Mouse (Mus musculus): ENCODE measurements around the gene Ttc3.

The Ttc3 gene

DNA sequence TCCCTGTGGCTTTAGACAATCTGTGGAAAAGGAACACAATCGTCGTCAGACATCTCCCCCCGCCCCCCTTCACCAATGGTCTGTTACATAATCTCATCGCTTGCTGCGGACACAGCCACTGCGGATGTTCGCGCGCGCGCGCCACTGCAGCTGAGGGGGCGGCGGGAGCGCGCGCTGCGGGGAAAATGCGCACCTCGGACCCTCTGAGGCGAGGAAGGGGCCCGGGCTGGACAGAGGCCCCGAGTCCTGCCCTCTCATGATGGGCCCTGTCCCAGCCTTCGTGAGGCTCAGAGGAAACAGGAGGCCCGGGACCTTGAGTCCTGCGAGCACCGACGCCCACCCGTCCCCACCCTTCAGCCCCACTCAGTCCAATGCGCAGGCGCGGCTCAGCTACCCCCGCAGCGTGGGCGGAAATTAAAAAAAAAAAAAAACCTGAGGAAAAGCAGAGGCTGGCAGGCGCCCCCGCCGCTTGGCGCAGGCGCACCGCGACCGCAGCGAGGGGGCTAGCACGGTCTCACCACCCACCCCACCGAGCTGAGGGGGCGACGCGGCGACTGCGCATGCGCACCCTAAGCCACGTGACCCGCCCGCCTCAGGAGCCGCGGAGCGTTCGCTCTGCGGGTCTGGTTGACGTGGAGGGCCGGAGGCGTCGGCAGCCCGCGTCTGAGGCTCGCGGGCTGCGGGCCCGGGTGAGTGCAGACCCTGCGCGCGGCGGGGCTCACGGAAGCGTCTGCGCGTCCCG, at the start of gene Ttc3:
Gene Ttc3 (plus strand): TSS at position 446 of the 742 bp plus-strand sequence.
- peak; percentile 96 for DNase-seq (ENCODE audit: low spot score)

DNA sequence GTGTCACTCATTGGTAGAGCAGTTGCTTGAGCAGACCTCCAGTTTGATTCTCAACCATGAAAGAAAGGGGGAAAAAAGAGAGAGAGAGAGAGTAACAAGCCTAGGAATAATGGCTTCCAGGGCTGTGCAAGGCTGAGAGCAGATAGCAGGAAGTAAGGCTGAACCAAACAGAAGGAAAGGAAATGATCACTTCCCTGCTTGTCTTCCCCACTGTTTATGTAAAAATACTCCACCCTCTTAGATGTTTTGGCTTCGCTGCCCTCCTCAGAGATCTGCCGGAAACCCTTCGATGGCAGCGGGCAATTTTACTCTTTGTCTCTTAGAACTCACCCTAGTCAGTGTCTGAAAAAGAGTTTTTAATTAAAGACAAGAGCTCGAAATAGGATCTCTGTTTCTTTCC, 46.7 kb upstream of the Ttc3 start:
- no peak for DNase-seq (ENCODE audit: low spot score)

DNA sequence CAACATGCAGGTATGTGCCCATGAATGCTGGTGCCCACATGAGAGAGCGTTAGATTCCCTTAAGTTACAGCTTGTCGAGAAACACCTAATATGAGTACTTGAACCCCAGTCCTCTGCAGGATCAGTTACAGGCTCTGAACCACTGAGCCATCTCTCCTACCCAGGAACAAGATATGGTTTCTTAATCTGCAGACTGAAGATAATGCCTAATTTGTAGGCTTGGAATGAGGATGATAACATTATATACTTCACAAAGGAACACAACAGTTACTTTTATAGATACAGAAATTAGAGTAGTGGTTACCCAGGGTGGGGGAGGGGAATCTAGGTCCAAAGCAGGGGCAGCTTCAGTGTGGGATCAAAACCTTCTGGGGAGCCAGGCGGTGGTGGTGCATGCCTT, 44.4 kb upstream of the Ttc3 start:
- DNase-seq (ENCODE audit: low spot score): no peak

DNA sequence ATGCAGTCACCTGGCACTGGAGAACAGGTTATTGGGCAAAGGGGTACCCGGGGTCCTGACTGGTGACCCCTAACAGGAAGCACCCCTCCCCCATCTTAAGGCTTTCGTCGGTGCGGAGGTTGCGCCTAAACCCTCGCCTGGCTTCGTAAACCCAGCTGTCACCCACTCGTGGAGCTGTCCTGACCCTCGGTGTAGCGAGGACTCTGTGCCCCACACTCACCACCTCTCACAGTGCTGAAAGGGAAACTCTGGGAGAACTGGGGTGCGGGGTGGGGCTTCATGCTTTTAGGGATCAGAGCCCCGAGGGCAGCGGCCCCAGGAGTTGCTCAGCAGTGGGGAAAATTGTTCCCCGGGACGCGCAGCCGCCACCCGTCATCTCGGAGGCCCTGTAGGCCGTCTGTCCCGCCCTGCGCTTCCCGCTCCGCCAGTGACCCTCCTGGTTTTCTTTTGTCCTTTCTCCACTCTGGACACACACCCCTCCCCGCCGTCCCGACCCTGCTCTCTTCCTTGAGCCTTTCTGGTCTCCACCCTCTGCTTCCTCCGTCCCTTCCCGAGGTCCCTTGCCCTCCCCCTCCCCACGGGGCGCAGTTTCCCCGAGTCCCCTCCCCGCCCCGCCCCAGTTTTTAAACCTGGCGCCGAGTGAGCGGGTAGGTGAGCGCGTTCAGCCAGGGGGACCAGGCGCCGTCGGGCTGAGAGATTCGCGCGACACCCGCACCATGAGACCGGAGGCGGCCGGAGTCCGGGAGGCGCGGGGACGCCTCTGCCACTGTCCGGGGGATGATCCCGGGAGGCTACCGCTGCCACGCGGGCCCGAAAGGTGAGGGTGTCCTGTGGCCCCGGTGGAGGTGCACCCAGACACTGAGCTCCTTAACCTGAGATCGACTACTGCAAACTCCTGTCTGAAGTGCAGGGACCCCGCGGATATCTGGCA, 42.4 kb upstream of the Ttc3 start, which contains the start of gene Ripply3:
Gene Ripply3 (plus strand): TSS at position 640 of the 931 bp plus-strand sequence.
- peak; percentile 55 for DNase-seq (ENCODE audit: low spot score)

DNA sequence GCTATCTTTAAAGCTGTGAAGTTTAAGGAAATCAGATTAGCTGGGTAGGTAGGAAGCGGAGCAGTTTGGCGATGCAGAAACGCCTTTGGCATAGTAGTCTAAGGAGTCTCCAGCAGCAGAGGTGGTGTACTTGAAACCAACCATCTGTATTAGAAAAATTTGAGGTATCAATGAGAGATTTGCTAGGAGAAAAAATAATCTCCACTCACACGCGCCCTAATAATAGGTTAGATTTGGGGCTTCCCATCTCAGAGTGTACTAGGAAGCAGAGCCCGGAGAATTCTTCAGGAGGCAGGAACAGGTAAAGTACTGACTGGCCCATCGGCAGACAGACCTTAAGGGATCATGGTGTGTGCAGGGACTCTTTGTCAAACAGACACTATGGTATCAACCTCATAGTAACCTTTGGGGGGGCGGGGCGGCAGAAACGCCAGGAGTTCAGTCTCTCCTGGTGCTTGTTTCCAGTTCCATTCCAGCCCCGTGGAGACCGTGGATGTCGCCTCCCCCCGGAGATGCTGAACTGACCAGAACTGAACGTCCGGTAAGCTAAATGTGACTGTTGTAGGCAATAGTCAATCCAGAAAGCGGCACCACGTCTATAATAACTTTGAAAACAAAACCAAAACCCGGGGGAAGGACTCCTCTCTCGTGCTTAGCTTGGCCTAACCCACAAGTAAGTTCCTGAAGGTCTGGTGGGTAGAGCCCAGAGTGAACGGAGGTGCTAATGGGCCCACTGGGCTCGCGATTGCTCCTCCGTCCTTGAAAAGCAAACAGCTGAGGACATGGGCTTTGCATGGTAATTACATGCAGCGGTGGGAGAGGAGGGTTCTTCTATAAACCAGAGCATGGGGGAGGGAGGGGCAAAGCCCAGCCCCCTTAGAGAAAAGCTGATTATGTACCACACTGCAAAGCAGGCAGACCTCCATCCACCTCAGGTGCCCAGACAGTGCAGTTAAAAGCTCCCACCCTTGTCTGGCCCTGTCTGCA, 41.2 kb upstream of the Ttc3 start:
- DNase-seq (ENCODE audit: low spot score): no peak

DNA sequence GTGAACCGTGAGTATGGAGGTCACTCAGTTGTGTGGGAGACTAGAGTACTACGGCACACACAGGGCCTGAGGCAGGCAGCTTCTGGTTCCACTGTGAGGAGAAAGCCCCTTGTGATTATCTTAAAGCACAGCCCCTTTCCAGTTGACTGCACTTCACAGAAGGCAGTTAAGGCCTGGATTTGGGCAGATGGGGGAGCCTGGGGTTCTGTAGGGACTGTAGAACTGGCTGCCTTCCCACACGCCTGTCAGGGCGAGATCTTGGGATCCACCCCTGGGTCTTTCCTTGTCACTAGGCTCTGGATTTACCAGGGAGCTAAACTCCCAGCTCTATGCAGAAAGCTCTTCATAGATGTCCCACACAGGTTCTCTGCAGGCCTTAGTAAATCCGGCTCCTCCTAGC, 40.0 kb upstream of the Ttc3 start:
- peak; percentile 35 for DNase-seq (ENCODE audit: low spot score)

DNA sequence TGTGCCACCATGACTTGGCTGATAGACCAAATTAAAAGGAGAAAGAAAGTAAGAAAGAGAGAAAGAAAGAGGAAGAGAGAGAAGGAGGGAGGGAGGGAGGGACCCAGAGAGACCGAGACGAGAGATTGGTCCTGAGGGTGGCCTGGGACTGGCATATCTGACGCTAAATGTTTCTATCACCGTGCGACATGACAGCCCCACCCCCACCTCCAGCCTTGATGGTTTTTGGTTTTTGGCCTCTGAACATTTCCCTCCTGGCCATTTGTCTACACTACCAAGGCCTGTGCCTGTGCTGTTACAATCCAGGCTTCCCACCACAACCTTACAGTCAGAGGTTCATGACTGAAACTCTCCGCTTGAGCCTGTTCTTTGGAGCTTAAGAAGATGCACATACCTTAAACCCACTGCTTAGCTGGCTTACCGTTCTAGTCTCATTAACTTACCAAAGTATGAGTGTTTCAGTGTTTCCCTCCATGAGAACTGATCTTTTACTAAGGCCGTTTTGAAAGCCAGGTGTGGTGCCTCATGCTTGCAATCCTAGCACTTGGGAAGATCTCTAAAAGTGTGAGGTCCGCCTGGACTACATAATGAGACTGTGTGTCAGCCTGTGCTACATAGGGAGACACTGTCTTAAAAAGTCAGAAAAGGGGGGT, 39.1 kb upstream of the Ttc3 start:
- no peak for DNase-seq (ENCODE audit: low spot score)

DNA sequence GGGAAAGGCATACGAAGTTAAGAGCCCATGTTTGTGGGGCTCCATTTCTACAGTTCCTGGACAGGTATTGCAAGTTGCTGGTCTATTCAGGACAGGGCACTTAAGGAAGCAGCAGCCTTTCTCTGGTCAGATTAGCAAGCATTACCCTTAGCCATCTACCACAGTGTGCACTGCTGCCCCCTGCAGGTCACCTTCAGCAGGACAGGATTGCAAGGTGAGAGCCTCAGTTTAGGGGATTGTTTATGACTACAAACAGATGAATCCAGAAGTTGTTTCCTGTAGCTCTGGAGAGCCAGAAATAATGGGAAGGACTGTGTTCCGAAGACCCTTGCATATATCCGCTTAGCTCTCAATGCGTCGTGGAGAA, 38.5 kb upstream of the Ttc3 start:
- DNase-seq (ENCODE audit: low spot score): peak; percentile 48

DNA sequence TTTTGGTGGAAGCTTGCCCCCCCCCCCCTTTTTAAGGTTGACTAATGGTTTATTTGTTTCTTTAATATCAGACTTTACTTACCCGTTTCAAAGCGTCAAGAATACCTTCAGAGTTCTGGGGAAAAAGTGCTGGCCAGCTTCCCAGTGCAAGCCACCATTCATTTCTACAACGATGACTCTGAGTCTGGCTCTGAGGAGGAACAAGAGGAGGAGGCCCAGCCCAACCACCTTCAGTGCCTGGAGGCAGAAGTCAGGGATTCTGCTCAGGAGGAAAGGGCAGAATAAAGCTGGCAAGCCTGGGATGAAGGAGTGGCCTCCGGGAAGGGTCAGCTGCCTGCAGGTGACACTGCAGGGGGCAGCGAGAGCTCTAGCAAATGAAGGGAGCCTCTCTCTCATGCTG, 34.8 kb upstream of the Ttc3 start:
- DNase-seq (ENCODE audit: low spot score): no peak

DNA sequence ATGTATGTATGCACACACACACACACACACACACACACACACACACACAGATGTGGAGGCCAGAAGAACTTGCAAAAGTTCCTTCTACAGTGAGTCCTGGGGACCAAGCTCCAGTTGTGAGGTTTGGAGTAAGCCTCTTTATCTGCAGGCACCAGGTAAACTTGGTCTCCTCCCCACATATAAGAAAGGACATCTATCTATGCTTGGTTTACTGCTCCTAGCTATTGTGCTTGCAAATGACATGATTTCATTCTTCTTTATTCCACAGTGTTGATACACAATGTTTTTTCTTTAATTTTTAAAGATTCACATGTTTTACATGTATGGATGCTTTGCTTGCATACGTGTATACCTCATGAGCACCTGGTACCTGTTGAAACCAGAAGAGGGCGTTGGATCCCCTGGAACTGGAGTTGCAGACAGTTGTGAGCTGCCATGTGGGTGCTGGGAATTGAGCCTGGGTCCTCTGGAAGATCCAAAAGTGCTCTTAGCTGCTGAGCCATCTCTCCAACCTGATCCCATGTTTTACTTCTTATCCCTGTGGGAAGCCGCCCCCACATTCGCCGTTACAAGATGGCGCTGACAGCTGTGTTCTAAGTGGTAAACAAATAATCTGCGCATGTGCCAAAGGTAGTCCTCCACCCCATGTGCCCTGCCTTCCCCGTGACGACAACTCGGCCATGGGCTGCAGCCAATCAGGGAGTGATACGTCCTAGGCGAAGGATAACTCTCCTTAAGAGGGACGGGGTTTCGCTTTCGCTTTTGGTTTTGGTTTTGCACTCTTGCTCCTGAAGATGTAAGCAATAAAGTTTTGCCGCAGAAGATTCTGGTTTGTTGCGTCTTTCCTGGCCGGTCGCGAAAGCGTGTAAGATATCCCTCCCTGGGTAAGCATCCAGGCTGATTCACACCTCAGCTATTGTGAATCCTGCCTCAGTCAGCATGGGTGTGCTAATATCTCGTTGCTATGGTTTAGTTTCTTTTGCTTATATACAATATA, 31.0 kb upstream of the Ttc3 start:
- peak; percentile 49 for DNase-seq (ENCODE audit: low spot score)

DNA sequence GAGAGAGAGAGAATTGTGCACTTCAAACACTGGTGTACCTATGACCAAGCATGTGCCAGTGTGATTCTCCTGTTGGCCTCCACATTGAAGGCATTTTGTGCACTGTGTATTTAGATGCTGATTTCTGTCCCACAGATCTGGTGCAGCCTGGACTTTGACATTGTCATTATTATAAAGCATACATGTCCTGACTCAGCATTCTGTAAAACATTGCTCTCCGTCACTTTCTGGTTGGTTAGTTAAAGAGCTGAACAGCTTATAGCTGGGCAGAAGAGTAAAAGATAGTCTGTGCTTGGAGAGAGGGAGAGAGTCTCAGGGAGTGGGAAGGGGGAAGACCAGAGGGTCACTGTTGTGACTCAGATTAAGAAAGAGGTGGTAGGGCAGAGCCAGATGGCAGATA, 24.7 kb upstream of the Ttc3 start:
- no peak for DNase-seq (ENCODE audit: low spot score)

DNA sequence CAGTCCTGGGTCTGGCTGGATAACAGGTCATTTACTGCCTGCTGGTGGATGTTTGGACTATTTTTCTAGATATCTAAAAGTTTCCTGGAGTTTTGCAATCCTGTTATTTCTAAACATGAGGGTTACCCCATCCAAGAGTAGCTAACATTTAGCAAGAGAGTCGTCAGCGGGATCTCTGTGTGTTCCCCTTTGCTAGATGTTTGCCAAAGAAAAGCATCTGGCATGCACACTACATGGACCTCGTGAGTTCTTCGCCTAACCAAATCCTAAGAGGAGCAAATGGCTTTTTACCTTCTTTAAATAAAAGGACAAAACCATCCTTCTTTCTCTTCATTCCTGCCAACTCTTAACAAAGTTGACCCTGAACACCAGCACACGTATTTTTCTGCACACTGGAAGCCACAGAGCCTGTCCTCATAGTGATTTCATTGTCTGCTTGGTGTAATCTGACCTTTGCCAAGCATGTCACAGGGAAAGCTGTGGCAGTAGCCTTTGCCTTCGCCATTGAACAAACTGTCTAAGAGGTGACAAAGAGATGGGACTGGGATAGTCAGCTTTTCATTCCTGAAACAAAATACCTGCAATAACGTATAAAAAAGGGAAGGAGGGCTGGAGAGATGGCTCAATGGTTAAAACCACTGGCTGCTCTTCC, 23.2 kb upstream of the Ttc3 start:
- DNase-seq (ENCODE audit: low spot score): no peak

DNA sequence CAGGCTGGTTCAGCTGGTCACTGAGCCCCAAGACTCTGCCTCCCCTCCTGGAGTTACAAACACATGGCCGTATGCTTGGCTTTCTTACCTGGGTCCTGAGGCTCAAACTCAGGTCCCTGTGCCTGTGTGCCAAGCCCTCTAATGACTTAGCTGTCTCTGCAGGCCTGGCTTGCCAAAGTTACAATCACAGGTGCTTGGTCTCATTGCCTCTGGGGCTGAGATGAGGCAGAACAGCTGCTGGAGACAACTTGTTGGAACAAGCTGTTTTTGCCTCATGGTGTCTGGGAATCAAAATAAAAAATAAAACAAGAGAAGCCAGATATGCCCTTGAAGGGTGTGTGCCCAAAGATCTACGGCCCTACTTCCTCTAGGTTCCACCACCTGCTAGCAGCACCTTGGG, 21.6 kb upstream of the Ttc3 start:
- DNase-seq (ENCODE audit: low spot score): no peak

DNA sequence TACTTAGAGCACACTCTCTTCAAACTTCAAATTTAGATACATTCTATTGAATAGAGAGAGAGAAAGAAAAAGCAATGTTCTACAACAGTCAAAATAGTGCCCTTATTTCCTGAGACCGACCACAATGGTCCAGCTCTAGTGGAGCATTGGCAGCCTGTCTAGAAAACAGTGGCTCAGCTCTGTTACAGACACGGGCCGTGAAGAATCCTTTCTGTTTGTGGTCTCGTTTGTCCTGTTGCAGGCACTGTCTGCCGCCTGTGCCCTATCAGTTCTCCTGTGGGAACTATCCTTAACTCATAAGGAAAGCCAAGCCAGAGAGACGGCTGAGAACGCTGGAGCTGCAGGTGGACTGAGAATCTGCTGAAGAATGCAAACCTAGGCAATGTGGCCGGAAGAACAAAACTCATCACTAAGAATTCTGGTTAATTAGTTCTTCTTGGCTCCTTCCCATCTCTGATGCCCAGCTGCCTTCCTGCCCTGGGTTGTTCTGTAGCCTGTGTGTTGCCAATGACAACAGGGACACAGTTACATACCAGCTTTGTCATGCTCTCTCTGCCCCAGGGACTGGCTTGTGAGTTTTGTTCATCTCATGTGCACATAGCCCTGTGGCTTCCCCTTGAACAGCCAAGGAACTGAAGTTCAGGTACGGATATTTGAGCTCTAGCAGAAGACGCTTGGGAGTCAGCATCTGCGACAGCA, 20.7 kb upstream of the Ttc3 start:
- peak; percentile 64 for DNase-seq (ENCODE audit: low spot score)

DNA sequence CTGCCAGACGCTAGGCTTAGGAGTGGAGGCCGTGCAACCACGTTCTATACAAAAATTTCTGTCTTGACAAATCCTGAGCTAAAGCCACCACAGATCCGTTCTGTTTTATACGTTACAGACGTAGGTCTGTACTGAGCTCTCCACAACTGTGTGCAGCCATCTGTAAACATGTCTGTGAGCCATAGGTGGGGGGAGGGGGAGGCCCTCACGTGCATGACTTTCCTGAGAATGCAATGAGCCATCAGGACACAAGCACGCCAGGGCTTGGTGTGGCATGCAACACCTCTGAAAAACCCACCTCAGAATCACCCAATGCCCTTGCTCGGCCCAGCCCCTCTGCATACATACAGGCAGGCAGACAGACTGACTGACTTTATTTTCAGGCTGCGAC, 20.1 kb upstream of the Ttc3 start:
- DNase-seq (ENCODE audit: low spot score): peak; percentile 33

DNA sequence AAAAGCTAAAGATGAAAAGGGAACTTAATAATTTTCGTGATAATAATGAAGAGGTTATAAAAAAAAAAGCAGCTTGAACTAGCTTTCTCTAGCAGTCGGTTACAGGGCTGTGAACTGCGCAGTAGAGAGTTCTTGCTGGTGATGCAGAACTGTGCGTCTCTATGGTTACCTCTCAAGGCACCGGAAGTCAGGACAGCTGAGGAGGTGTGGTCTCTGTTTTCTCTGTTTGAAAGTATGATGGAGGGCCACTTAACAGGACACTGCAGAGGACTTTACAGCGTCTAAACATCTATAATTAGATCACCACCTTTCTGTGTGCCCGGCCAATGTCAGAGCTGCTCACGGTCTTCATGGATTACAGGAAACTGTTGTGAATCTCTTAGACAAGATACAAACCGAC, 16.0 kb upstream of the Ttc3 start:
- peak; percentile 79 for DNase-seq (ENCODE audit: low spot score)

DNA sequence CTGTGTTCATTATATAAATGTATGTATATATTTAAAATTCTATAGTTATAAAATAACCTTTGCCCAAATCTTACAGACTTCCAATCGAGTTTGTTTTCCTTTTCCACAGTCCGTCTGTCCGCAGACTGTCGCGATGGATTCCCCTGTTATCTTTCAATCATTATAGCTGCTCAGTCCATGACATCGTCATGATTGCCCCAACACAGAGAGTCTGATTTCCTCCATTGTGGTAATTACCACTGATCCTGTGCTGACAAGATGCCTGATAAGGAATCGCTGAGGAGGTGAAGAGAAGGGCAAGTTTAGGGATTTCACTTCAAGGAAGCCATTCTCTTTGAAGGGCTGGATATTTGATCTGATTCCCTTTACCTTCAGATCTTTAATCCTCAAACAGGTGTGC, 14.4 kb upstream of the Ttc3 start:
- no peak for DNase-seq (ENCODE audit: low spot score)

DNA sequence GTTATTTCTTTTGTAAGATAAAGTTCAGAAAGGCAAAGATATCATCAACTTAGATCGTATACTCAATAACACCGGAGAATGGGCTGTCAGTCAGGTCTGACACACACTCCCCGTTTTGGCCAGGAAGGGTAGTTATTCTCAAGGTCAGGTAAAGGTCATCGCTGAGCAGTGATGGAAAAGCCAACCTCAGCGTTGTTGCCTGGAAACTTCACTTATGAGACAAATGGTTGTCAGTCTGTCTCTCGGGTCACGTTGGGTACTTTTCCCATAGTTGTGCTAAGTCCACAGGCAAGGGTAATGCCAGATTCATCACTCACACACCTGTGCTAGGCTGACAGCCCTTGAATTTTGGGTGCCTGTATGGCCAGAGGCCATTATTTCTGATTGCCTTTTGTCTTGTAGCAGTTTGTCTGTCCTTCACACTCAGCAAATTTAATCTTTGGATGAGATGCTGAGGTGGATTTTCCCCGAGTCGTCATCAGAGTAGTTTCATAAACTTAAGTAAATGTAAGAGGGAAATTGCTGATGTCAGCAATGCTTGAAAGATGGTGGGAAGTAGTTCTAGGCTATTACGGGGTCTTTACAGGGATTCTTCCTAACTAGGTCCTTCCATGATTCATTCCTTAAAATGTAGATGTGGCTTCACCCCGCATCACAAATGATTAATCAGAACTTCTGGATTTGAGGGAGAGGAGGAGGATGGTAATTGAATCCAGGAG, 13.5 kb upstream of the Ttc3 start:
- no peak for DNase-seq (ENCODE audit: low spot score)

Data from MN1 (cell line).